Mouse (Mus musculus) thymus, adult 2 months (tissue): ENCODE results near the gene Helz. TPM values are rescaled to one million over a fixed set of nuclear protein-coding genes. Genes with fewer than 3 reads are reported as not detected.
"Not testable (repeated sequence)": the region's sequence is repeated elsewhere in the genome, so short reads cannot be mapped to it uniquely, and the experiment has no call there.

ENCODE experiments used
- DNase-seq: peaks from one replicate; pipeline ENCODE4 v3.0.0; 2021
- H3K27ac ChIP-seq: fragments of 200-500 bp; 2 replicates; pipeline ENCODE4 v1.5.1; 2012; ENCODE audit warnings: low read length, control low read depth; ENCODE audit not compliant: control insufficient read depth, insufficient read depth
- H3K27me3 ChIP-seq: fragments of 200-500 bp; 2 replicates; pipeline ENCODE4 v1.6.1; 2012; ENCODE audit warnings: mild to moderate bottlenecking, low read length, moderate library complexity, mixed read lengths; ENCODE audit not compliant: control insufficient read depth, insufficient read depth
- H3K36me3 ChIP-seq: fragments of 200-500 bp; 2 replicates; pipeline ENCODE4 v1.6.1; 2012; ENCODE audit warnings: mild to moderate bottlenecking, low read length, moderate library complexity; ENCODE audit not compliant: control insufficient read depth, insufficient read depth
- H3K4me1 ChIP-seq: fragments of 200-500 bp; replicated peaks from 2 replicates; pipeline ENCODE4 v1.6.1; 2012; ENCODE audit warnings: low read length; ENCODE audit not compliant: control insufficient read depth, insufficient read depth
- H3K4me3 ChIP-seq: fragments of 200-500 bp; 2 replicates; pipeline ENCODE4 v1.5.1; 2012; ENCODE audit warnings: mild to moderate bottlenecking, low read length, control low read depth, moderate library complexity; ENCODE audit not compliant: control insufficient read depth, insufficient read depth
- CTCF ChIP-seq: fragments of 200-500 bp; IDR thresholded peaks from 2 replicates; pipeline ENCODE4 v1.5.1; 2012; ENCODE audit warnings: mild to moderate bottlenecking, control low read depth, low read length, moderate library complexity, borderline replicate concordance; ENCODE audit not compliant: control insufficient read depth, poor library complexity, insufficient read depth; ENCODE audit errors: extremely low read depth
- POLR2A ChIP-seq: fragments of 200-500 bp; IDR thresholded peaks from 2 replicates; pipeline ENCODE4 v1.6.1; 2012; ENCODE audit warnings: mild to moderate bottlenecking, low read length, control low read depth, moderate library complexity; ENCODE audit not compliant: control insufficient read depth, poor library complexity, insufficient read depth; ENCODE audit errors: extremely low read depth
- WGBS: fragments of 180-500 bp; shearing (Covaris S2); methylation state at CpG from one replicate; pipeline ENCODE4 v1.1.7; 2018; 5-methylcytosine and 5-hydroxymethylcytosine counted together
- polyA plus RNA-seq: library from polyadenylated mRNA; depleted of rRNA; stranded (reverse); fragments of >200 nt; gene quantifications from 2 replicates; pipeline ENCODE4 v1.2.3, GENCODE M21; 2012; rRNA removed

The Helz gene
- 66.9 and 82.2 TPM in 2 replicates for polyA plus RNA-seq

- no peaks in the 10 kb centered on the region for H3K27me3 ChIP-seq
- TF ChIP-seq CTCF: peak; percentile 63; the same call in 1 of the 2 replicates
- TF ChIP-seq POLR2A: peak; percentile 29; the same call in 1 of the 2 replicates
- DNase-seq: peak; percentile 82
- H3K36me3 ChIP-seq: peaks cover 15% of the 10 kb centered on the region
- H3K27ac ChIP-seq: peak within 1 kb of the TSS; percentile 52
- peak within 1 kb of the TSS; percentile 90 for H3K4me3 ChIP-seq
- WGBS: under 1% methylated on average over 70 of the region's 70 CpGs
- peaks cover 14% of the 10 kb centered on the region; the same call in 1 of the 2 replicates for H3K4me1 ChIP-seq
Measured at GRCm38 (mm10) chr11:107547351-107548203, at the start of gene Helz. Gene Helz, plus strand, starts transcription at chr11:107547930.

GRCm38 (mm10) chr11:107502801-107503200 is 44.9 kb upstream of the Helz start:
- Histone ChIP-seq H3K4me1 (no peaks in the 10 kb centered on the region), H3K36me3 (peaks cover 12% of the 10 kb centered on the region), H3K4me3 (no peak overlapping the region), H3K27ac (no peak overlapping the region), H3K27me3 (no peaks in the 10 kb centered on the region)
- DNase-seq: no peak
- 91% methylated on average over 8 of the region's 8 CpGs for WGBS
- TF ChIP-seq POLR2A (no peak), CTCF (no peak)

GRCm38 (mm10) chr11:107504364-107504763 is 43.4 kb upstream of the Helz start:
- H3K36me3 ChIP-seq, DNase-seq, H3K27ac ChIP-seq, H3K27me3 ChIP-seq, H3K4me3 ChIP-seq, H3K4me1 ChIP-seq: not testable (repeated sequence)
- WGBS: 93% methylated on average over 3 of the region's 4 CpGs

DNA sequence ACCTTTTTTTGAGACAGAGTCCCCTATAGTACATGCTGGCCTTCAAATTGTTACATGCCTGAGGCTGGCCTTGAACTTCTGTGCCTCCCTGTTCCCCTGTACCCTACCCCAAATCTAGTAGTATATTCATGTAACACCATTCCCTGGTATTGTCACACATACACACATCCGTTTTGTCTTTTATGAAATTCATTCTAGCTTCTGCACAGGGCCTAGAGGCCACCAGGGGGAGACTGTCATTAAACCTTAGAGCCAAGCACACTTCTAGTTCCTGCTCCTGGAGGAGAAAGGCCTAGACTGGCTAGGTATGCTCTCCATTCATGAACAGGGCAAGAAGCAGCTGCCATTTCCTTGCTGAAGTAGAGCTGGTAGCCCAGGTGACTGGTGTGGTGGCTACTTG is 41.5 kb upstream of the Helz start:
- no peaks in the 10 kb centered on the region for H3K36me3 ChIP-seq
- H3K4me1 ChIP-seq: peaks cover 5% of the 10 kb centered on the region
- no peak overlapping the region for H3K4me3 ChIP-seq
- peak; percentile 44 for DNase-seq
- TF ChIP-seq POLR2A (no peak), CTCF (no peak)
- no peaks in the 10 kb centered on the region for H3K27me3 ChIP-seq
- H3K27ac ChIP-seq: no peak overlapping the region
- 57% methylated on average over 1 of the region's 1 CpGs for WGBS

GRCm38 (mm10) chr11:107509631-107510338 is 37.9 kb upstream of the Helz start:
- no peaks in the 10 kb centered on the region for H3K27me3 ChIP-seq
- no peaks in the 10 kb centered on the region for H3K36me3 ChIP-seq
- H3K4me1 ChIP-seq: peaks cover 5% of the 10 kb centered on the region
- DNase-seq: peak; percentile 14
- H3K4me3 ChIP-seq: no peak overlapping the region
- H3K27ac ChIP-seq: no peak overlapping the region
- TF ChIP-seq POLR2A: no peak
- no peak for TF ChIP-seq CTCF
- WGBS: 53% methylated on average over 11 of the region's 11 CpGs

- Histone ChIP-seq H3K4me1 (peaks cover 5% of the 10 kb centered on the region), H3K27me3 (no peaks in the 10 kb centered on the region), H3K36me3 (no peaks in the 10 kb centered on the region), H3K4me3 (no peak overlapping the region), H3K27ac (no peak overlapping the region)
- WGBS: 16% methylated on average over 18 of the region's 18 CpGs
- peak; percentile 19 for DNase-seq
- TF ChIP-seq POLR2A (no peak), CTCF (no peak)
Measured at GRCm38 (mm10) chr11:107510362-107511269, 37.1 kb upstream of the Helz start.

DNA sequence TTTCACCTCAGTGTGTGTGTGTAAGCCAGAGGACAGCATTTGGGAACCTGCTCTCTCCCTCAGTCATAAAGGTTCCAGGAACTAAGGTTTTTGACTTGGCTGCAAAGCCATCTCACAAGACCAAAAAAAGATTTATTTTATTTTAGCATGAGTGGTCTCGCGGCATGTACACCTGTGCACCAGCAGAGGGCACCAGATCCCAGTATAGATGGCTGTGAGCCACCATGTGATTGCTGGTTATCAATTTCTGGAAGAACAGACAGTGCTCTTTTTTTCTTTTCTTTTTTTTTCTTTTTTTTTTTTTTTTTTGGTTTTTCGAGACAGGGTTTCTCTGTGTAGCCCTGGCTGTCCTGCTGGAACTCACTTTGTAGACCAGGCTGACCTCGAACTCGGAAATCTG is 35.8 kb upstream of the Helz start:
- WGBS: 39% methylated on average over 5 of the region's 5 CpGs
- not testable (repeated sequence) for H3K4me3 ChIP-seq, H3K27me3 ChIP-seq, H3K27ac ChIP-seq, H3K4me1 ChIP-seq, H3K36me3 ChIP-seq
- peak; percentile 70 for DNase-seq
